Mouse (Mus musculus) naive thymus-derived CD4-positive, alpha-beta T cell, adult 2 months (primary cell): ENCODE measurements around the gene Ski.
"Not testable (repeated sequence)": the region's sequence is repeated elsewhere in the genome, so short reads cannot be mapped to it uniquely, and the experiment has no call there.

ENCODE experiments used
- DNase-seq: peaks from one replicate; pipeline ENCODE4 v3.0.0-alpha.2; 2011; ENCODE audit warnings: low read depth

Gene Ski

DNA sequence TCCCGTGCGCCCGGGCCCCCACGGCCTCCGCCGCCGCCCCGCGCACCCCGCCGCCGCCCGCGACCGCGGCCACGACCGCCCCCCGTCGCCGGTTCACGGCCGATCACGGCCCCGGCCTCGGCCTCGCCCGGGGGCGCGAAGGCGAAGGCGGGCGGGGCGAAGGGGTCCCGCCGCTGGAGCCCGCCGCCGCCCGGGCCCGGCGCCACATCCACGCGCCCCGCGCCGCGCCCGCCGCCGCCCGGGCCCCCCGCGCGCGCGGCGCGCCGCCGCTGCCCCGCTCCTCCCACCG, at the start of gene Ski:
Gene Ski, minus strand, starts transcription at position 41 of the 289 bp plus-strand sequence.
- no peak for DNase-seq

DNA sequence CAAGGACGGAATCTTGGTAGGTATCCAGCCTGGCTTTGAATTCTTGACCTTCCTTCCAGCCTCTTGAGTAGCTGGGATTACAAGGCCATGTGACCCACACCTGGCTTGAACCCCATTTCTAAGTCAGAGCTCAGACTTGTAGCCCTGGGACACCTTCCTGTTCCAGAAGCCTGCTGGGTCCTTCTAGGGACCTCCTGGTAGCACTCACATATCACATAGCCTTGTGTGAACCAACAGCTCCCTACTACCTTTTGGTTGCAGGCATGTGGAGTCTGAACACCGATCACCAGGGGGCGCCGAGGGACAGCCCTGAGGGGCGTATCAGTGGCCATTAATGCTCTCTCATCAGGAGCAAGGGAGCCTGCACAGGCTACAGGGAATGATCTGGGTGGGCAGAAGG, 46.0 kb upstream of the Ski start:
- DNase-seq: peak; percentile 62

DNA sequence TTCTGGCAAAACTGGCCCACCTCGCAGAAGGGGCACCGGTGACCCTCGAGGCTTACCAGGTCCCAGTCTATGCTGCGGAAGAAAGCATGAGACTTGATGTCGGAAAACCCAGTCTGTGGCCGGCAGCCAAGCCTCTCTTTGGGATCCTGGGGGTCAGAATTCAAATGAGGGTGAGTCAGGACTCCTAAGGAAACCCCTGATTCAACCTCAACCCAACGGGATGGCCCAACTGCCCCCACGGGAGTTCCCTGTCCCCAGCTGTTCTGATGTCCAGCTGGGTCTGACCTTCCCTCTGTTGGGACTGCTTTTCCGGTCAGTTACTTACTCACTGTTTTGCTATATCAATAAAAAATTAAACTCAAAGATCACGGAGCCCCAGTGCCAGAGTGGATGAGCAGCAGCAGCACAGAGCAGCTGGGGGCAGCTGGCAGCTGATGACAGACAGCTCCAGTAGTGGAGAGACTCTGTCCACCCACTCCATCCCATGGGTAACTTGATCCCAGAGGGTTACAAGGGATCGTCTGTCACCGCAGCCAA, 45.3 kb upstream of the Ski start:
- no peak for DNase-seq

DNA sequence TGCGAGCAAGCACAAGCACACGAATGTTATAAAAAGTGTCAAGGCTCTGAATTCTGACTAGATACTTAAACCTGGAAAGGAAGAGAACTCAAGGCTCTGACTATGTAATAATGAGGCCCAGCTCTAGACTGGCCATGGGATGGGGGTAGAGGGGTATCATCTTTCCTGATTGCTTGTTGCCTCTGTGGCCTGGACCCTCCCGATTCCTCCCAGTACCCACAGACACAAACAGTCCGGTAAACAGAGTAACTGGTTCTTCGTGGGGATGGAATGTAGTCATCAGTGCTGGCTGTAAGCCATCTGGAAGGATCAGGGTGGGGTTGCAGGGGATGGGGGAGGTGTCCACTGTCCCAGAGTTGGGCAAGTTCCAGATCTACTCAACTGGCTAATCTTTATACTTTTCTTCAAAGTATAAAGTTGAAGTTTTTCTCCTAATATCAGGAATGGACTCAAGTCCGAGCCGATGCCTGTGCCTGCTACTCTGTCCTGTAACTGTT, 44.7 kb upstream of the Ski start:
- no peak for DNase-seq

DNA sequence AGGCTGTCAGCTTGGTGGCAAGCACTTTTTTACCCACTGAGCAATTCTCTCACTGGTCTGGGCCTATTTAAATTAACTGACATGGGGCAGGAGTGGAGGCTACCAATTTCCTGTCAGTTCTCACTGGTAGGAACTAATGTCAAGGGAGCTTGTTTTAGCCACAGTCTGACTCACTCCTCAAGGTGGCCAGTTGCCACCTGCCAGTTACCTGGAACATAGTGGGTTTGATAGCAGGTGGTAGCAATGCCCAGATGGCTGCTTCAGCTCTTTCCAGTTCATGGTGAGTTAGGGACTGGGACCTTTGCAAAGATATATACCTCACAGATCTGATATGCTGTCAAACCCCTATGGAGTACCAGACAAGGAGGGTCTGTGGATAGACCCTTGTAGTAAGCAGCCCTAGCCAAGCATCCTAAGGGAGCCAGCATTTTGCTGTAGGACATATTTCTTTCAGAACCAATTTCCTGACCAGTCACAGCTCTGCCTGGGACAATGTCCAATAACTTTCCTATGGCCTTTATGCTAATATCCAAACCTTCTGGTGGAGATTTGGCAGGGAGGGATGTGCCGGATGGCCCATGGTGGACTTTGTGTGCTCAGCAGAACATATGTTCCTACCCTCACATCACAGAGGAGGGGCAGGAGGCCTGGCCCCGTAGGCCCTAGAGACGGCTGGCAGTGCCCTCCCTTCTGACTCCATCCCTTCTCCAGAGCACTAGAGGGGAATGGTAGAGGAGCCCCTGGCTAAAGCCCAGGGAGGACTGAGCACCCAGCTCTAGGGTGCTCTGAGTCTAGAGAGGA, 42.3 kb upstream of the Ski start:
- no peak for DNase-seq

DNA sequence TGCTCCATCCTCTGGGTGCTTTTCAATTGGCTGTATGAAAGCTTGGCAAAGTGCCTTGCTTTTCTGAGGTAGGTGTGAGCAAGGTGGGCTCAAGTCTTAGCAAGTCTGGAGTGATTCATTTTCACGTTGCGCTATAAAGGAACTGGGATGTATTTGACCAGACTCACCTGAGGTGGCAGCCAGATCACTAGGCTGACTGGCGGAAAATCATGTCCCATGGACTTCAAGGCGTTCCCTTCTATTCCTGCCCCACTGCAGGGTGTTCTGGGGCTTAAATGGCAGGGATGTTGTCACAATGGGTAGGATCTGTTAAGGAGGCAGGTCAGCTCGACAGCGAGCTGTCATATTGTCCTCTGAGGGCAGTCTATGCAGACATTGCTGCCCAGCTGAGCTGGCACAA, 29.9 kb upstream of the Ski start:
- no peak for DNase-seq

DNA sequence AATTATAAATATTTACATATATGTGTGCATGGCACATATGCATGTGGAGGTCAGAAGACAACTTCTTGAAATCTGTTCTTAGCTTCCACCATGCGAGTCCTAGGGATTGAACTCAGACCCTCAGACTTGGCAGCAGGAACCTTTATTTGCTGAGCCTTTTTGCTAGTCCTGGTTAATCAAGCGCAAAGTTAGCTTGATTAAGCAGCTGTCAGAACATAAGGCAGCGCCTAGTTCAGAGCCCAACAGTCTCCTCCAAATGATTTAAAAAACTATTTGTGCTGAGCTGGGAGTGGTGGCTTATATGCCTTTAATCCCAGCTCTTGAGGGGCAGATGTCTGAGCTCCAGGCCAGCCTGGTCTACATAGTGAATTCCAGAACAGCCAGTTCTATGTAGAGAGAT, 28.8 kb upstream of the Ski start:
- no peak for DNase-seq

DNA sequence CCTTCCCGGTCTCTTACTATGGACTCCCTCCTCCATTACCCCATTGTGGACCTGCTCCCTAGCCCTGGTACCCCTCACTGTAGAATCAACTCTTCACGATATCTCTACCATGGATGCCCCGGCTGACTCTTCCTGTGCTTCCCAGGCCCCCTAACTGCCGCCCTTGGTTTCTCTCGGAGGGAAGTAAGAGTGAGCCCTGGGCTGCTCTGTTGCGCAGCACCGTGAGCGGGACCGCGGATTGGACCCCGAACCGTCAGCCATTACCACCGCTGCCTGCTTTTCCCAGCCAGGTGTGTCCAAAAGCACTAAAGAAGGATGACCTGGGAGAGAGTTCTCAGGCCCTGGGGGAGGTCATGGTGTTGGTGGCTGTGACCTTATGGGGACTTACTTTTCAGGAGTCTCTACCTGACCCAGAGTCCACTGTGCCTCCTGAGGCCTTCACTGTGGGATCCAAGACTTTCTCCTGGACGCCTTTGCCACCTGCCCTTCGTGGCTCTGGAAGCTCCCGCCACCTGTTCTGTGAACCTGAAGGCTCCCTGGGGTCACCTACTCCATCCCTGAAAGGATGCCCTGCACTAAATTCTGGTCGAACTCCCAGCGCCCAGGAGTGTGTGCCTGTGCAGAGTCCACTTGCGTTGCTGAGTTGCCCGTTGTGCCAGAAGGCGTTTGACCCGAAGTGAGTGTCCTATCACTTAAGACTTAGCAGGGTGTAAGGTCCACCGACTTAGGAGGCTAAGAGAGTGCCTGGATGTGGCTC, 28.1 kb upstream of the Ski start:
- DNase-seq: no peak

DNA sequence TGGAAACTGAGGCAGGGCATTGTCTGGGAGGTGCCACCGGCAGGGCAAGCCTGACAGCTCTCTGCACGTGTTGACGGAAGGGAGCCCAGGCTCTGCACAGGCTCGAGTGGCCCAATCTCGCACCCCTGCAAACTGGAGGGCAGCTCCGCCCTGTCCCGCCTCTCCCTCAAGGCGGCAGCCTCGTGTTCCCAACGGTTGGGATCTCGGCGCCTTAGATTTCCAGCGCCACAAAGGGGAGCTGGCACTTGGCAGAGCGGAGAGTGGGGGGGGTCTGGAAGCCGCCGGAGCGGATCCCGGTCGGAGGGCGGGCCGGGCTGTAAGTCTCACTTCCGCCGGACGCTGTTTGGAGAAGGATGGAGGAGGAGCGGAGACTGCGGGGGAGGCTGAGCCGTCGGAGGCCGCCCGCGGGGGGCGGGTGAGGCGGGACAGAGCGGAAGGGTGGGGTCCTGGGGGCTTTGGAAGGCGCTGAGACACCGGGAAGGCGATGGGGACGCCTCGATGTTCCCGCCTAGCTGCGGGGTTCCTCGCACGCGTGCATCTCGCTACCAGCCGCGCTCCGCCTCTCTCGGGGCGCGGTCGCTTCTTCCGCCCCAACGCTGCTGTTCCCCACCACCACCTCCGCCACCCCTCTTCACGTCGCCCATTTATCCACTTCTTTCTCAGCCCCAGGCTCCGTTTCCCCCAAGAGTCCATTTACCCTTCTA, 27.4 kb upstream of the Ski start, which contains the start of gene Faap20:
Gene Faap20, plus strand, starts transcription at position 155 of the 704 bp plus-strand sequence.
- peak; percentile 86 for DNase-seq

DNA sequence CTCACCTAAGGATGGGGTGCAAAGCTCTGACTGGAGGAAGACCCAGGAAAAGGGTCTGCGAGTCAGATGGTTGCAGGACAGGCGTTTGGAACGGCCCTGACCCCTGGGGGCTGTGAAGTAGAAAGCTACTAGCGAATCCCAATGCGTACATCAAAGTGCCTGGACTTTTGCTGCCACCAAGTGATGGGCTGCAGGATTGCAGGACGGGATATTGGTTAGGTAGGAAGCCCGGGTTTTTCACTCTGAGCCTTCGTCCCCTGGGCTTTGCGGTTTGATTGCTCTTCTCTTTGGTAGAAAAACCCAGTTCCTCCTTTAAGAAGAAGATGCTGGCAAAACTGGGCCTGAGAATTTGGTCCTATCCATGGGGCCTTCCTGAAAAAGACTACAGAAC, 26.9 kb upstream of the Ski start:
- peak; percentile 94 for DNase-seq

DNA sequence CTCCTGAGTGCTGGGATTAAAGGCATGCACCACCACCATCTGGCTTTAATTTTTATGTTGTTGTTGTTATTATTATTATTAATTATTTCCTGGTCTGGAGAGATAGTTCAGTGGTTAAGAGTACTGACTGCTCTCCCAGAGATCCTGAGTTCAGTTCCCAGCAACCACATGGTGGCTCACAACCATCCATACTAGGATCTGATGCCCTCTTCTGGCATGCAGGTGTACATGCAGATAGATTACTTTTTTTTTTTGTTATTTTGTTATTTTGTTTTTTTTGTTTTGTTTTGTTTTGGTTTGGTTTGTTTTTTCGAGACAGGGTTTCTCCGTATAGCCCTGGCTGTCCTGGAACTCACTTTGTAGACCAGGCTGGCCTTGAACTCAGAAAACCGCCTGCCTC, 25.7 kb upstream of the Ski start:
- DNase-seq: not testable (repeated sequence)

DNA sequence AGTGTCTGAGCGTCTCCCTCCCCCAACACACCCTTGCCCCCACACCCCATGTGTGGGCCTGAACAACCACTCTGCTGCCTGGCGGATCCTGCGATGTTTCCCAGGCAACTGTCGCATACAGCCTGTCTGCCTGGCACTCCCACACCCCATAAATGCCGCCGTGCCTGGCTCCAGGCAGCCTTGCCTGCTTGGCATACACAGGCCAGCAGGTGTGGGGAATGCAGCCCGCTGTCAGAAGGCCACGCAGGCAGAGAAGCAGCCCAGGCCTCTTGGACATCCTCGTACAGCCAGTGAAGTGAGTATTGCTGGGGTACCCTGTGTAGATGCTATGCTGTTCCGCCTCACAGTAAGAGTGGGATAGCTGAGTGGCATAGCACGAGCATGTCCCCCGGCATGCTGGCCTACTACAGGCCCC, 24.3 kb upstream of the Ski start:
- DNase-seq: no peak

DNA sequence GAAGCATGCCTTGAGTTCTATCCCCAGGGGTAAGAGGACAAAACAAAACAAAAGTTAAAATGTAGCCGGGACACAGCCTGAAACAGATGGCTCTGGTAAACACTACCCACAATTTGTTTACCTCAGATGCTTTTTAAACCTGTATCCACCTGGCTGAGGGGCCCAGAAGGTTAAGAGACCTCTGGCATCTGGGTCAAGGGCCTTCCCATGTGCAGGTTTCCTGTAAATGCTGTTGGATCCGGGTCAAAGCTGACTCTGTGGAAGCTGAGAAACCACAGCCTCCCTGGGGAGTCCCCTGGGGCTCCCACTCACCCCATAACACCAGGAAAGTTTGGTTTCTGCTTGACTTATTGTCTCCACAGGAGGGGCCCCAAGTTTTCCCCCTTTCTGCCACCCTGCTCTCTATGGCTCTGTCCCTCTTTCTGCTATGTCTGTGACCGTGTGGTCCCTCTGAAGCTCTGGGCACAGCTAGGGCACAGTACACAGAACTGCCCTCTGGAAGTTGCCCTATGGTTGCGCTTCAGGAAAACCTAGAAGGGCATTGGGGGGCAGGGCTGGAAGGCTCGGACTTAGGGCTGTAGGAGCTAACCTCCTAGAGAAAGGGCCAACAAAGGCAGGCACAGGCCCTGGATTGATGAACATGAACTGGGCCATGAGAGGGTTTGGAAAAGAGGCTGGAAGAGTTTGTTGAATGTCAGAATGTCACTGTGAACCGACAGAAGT, 23.5 kb upstream of the Ski start:
- no peak for DNase-seq

DNA sequence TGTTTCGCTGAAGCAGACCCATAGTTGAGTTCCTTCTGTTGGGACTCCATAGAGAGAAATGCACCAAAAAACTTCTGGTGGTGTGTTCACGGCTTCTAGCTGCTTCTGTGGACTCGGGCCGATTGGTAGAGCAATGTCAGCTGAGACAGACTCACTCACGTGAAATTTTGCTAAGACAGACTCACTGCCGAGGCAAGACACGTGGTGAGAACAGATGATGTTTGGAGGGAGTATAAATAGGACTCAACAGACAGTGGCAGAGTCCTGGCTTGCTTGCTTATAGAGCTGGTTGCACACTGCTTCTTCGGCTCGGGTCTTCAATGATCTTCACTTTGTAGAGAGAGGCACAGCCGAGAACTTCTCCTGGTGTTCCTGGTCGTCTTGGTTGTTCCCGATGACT, 20.8 kb upstream of the Ski start:
- no peak for DNase-seq

DNA sequence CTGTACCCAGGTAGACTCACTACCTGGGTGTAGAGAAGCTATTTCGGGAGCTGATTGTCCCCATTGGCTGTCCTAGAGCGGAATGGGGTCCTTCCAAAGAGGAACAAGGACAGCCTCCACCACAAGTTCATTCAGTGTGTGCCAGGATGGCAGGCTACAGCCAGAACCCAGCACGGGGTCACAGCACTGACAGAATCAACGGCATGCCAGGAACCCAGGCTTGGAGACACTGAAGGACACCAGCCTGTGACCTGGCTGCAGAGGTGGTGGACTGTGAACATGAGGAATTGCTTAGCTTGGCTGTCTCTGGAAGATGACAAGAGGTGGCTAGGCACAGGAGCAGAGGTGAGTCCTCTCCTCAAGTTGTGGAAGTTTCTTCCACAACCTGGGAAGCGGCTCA, 19.9 kb upstream of the Ski start:
- no peak for DNase-seq

DNA sequence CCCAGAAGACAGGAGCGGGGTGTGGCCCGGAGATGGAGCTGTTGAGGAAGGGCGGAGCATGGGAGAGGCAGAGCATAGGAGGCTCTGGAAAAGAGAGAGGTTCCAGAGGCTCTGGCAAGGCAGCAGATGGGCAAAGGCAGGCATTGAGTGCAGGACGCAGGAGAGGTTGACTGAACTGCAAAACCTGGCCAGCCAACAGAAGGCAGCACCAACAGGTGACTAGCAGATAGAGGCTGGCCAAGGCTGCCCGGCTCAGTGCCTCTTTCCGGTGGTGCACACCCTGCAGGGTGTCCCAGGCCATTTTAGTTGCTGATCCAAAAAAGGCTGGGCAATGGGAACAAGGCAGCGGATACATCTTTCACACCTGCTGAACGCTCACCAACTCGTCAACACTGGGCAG, 19.4 kb upstream of the Ski start:
- no peak for DNase-seq

DNA sequence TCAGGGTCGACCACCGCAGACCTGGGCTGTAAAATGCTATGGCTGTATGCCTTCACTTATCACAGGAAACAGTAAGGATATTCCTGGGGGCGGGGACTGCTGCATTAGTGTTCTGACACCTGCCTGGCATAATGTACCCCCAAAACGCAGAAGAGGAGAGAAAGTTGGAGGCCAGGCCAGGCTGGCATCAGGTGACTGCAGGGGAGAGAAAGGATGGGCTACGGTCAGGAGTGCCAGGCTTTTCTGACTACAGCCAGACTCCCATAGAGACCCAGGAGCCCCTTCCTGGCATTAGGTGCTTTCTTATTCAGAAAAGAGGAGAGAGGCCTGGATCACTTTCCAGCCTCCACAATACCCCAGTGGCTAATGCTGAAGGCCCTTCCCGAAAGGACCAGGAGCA, 17.1 kb upstream of the Ski start:
- DNase-seq: no peak

DNA sequence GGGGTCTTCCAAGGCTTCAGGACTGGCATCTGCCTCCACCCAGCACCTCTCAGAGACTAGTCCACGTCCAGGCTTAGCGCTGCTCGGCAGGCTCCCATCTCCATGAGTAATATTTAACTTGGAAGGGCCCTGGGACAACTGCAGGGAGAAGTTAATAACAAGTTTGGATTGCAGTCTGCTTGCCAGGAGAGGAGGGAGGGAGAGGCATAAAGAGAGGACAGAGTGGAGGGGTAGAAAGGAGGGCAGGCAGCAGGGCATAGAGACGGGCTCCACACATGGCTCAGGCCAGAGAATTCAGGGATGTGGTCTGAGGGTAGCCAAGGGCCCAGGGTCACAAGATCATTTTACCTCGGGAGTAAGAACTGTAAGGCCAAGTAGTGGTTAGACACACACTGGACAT, 15.9 kb upstream of the Ski start:
- no peak for DNase-seq

DNA sequence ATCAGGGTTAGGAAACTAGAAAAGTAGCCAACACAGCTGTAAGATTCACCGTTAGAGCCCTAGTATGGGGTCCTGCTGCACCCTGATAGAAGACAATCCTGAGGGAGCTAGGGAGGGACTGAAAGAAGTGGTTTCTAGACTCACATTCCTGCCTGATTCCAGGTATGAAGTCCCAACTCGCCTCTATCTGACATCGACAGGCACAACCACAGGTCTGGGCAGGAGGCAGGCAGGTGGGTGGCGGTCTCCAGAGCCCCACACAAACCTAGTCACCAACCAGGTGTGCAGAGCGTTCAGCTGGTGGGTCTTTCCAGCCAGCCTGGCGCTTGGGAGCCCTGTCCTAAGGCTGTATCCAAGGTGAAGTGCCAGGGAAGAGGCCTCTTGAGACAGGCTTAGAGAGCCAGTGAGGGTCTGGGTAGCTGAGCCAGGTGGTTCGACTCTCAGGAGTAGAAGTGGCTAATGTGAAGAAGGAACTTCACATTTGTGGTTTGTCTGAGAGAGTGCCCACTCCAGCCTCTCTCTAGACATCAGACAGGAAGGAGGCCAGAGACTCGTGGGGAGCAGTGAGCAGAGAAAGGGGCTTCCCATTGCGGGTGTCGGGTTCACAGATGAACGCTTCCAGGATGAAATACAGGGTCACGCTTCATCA, 14.5 kb upstream of the Ski start:
- DNase-seq: no peak

DNA sequence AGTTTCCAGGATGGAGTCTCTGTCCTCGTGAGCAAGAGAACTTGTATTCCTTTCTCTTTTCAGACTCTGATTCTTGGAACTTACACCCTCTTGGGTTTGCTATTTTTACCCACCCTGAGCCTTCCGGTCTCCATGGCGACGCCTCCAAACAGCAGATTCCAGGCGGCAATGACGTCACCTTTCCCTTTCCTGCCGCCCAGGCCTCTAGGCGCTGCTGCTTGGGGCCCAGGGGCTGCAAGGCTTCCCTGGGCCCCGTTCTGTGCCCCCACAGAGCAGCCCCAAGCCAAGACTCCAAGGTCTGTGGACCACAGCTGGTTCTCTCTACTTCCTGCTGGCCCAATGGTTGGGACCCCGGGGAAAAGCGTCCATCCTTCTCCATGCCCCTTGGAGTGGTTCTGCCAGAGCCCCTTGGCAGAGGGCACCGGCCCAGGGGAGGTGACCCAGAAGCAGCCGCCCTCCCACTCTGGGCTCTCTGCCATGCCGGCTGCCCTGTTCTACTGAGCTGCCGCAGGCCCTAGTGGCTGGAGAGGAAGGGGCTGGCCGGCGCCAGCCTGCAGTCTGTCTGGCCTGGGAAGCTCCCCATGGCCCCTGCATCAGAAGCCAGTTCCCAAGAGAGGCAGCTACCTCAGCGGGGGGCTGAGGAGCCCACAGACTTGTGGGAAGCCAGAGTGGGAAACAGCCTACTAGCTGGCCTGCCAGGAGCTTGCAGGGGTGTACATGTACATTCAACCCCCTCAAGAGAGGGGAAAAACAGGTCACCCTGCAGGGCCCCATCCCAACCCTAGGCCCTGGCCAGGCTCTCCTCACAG, 13.1 kb upstream of the Ski start:
- peak; percentile 83 for DNase-seq
